Mouse (Mus musculus) olfactory bulb, adult 2 months (tissue): Measurements from ENCODE around the gene Hoxb1.

ENCODE experiments used
- CTCF ChIP-seq: fragments of 200-500 bp; IDR thresholded peaks from 2 replicates; pipeline ENCODE4 v1.5.1; 2012; ENCODE audit warnings: low read depth, mild to moderate bottlenecking, low read length, moderate library complexity; ENCODE audit not compliant: insufficient read depth
- POLR2A ChIP-seq: fragments of 200-500 bp; IDR thresholded peaks from 2 replicates; pipeline ENCODE4 v1.6.1; 2012; ENCODE audit warnings: mild to moderate bottlenecking, low read depth, low read length, moderate library complexity; ENCODE audit not compliant: insufficient read depth

- TF ChIP-seq CTCF (no peak), POLR2A (no peak)
Measured at GRCm38 (mm10) chr11:96365441-96366091, at the start of gene Hoxb1.
